Mouse (Mus musculus): ENCODE data around the gene Rab6b.
"Not testable (repeated sequence)": the region's sequence is repeated elsewhere in the genome, so short reads cannot be mapped to it uniquely, and the experiment has no call there.

GRCm38 (mm10) chr9:103108341-103108798, 3.2 kb upstream of the Rab6b start:
- TF ChIP-seq POLR2A (IDR thresholded peaks at IDR 0.05; ENCODE audit: control insufficient read depth, low read depth, low read length); CTCF (IDR thresholded peaks at IDR 0.05; ENCODE audit: control insufficient read depth, insufficient read depth, insufficient replicate concordance, low read depth, low read length): not testable (repeated sequence)
